Mouse (Mus musculus): ENCODE results near the gene Krt28.

Krt28 gene

GRCm38 (mm10) chr11:99366791-99367190, 7.9 kb downstream of the Krt28 start:
- no peak for DNase-seq (ENCODE audit: low spot score in 2 of 2)

- peak in 1 of 2 experiments; percentile 28 for DNase-seq (ENCODE audit: low spot score in 2 of 2)
Measured at GRCm38 (mm10) chr11:99364412-99364811, 10.3 kb downstream of the Krt28 start.

GRCm38 (mm10) chr11:99361423-99361822, 13.3 kb downstream of the Krt28 start:
- DNase-seq (ENCODE audit: low spot score in 2 of 2), result no peak

- no peak for DNase-seq (ENCODE audit: low spot score in 2 of 2)
Measured at GRCm38 (mm10) chr11:99351004-99351403, 23.7 kb downstream of the Krt28 start, which contains the start of gene Krt27. Krt27 (minus strand) TSS chr11:99351104.

- DNase-seq (ENCODE audit: low spot score in 2 of 2), result no peak
Measured at GRCm38 (mm10) chr11:99339299-99339847, 35.3 kb downstream of the Krt28 start.

GRCm38 (mm10) chr11:99337866-99338265, 36.8 kb downstream of the Krt28 start, which contains the start of gene Krt26:
Krt26 (minus strand) TSS chr11:99337966.
- no peak for DNase-seq (ENCODE audit: low spot score in 2 of 2)

- DNase-seq (ENCODE audit: low spot score in 2 of 2), result peak; percentile 32 to 39
Measured at GRCm38 (mm10) chr11:99333426-99333825, 41.3 kb downstream of the Krt28 start.

- DNase-seq (ENCODE audit: low spot score in 2 of 2), result no peak
Measured at GRCm38 (mm10) chr11:99329655-99330054, 45.0 kb downstream of the Krt28 start.

GRCm38 (mm10) chr11:99322851-99323250, 51.9 kb downstream of the Krt28 start, which contains the start of gene Krt25:
Krt25 (minus strand) TSS chr11:99322951.
- no peak for DNase-seq (ENCODE audit: low spot score in 2 of 2)

GRCm38 (mm10) chr11:99321094-99321493, 53.6 kb downstream of the Krt28 start:
- no peak for DNase-seq (ENCODE audit: low spot score in 2 of 2)

- DNase-seq (ENCODE audit: low spot score in 2 of 2), result no peak
Measured at GRCm38 (mm10) chr11:99319127-99319526, 55.6 kb downstream of the Krt28 start.

- no peak for DNase-seq (ENCODE audit: low spot score in 2 of 2)
Measured at GRCm38 (mm10) chr11:99316543-99316942, 58.2 kb downstream of the Krt28 start.
